Mouse (Mus musculus) lung, postnatal 0 days (tissue): ENCODE results near the gene Tcp10b.
"Not testable (repeated sequence)": the region's sequence is repeated elsewhere in the genome, so short reads cannot be mapped to it uniquely, and the experiment has no call there.

Source experiments
- CTCF ChIP-seq: IDR thresholded peaks from 2 replicates; pipeline ENCODE4 v1.5.1; 2016; ENCODE audit warnings: antibody characterized with exemption, mild to moderate bottlenecking
- EP300 ChIP-seq: IDR thresholded peaks from 2 replicates; pipeline ENCODE4 v1.6.1; 2016; ENCODE audit warnings: antibody characterized with exemption, mild to moderate bottlenecking, control low read depth

DNA sequence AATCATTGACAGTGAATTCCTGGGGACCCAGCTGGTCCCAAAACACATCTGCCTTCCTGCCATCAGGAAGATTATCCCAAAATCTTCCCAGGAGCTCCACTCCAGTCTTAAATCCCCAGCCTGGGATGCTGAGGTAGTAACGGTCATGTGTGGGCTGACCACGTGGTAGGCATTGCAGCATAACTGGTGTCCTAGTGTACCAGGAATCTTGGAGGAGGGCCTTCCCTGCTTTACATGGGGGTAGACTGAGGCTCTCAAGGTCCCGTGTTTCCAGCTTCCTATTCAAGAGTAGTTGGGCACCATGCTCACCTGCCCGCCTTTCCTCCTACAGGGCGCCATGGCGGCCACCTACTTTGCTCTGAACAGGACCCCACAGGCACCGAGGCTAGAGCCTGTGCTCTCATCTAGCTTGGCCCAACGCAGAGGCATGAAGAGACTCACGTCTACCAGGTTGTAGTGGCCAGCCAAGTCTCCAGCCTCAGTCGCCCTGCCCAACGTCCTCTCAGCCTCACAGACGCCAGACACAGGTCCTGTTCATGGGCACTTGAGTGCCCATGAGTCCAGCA lies 24.2 kb upstream of the Tcp10b start:
- not testable (repeated sequence) for TF ChIP-seq EP300, CTCF
